Mouse (Mus musculus): Measurements from ENCODE around the gene Msln.

Msln gene

GRCm38 (mm10) chr17:25754241-25754640 is at the start of gene Msln:
Gene Msln, minus strand, starts transcription at chr17:25754378.
- DNase-seq = no peak

- DNase-seq = no peak
These were observed 48.8 kb upstream of the Msln start for GRCm38 (mm10) chr17:25802825-25803517.

- DNase-seq = peak; percentile 90
These were observed 46.9 kb upstream of the Msln start for GRCm38 (mm10) chr17:25801029-25801428.

- peak; percentile 85 for DNase-seq
These were observed 42.8 kb upstream of the Msln start, which contains the start of gene Metrn for GRCm38 (mm10) chr17:25796951-25797369. Gene Metrn, minus strand, starts transcription at chr17:25797136.

- no peak for DNase-seq
These were observed 42.1 kb upstream of the Msln start for GRCm38 (mm10) chr17:25796211-25796771.

DNA sequence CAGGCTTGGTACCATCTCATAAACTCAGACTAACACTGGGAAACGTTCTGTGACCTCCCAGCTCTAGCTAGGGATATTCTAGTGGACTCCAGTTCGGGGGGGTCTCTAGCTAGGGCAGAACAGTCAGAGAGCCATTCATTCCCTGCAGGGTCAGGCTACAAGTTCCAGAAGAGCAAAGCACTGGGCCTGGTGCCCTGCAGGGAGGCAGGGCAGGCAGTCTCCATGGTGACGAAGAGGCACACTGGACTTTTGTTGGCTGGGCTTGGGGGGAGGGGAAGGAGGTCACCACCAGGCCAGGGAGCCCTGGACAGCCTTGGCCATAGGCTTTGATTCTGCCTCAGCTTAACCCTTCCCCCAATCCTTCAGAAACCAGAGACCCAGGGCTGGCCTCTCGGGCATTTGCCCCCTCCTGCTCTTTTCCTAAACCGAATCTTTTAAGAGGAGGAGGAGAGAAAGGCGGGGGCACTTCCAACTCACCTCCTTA is 41.5 kb upstream of the Msln start, which contains the start of gene AC134908.4:
TSS of gene AC134908.4 (minus strand) at position 51 of the 484 bp plus-strand sequence.
- DNase-seq = peak; percentile 79

- no peak for DNase-seq
These were observed 40.8 kb upstream of the Msln start for GRCm38 (mm10) chr17:25794998-25795397.

GRCm38 (mm10) chr17:25794197-25794596 is 40.0 kb upstream of the Msln start:
- DNase-seq = no peak

DNA sequence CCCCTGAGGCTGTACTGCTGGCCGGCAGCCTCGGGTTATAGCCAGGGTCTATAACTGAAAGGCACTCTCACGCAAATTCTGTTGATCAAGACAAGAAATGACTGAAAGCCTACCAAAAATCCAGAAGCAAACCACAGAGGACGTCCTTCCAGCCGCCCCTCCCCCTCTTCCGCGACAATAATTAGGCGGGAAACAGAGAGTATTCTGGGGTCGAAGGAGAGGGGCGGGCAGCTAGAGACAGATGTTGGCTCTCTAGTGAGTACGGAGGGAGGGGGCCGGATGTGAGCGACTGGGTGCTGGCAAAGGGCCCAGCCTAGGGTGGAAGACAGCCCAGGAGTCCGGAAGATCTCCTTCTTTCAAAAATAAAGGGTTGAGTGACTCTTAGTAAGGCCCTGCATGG is 38.4 kb upstream of the Msln start, which contains the start of gene Fam173a:
TSS of gene Fam173a (minus strand) at position 287 of the 400 bp plus-strand sequence.
- DNase-seq = peak; percentile 82

GRCm38 (mm10) chr17:25791843-25792527 is 37.8 kb upstream of the Msln start:
- DNase-seq = peak; percentile 81

DNA sequence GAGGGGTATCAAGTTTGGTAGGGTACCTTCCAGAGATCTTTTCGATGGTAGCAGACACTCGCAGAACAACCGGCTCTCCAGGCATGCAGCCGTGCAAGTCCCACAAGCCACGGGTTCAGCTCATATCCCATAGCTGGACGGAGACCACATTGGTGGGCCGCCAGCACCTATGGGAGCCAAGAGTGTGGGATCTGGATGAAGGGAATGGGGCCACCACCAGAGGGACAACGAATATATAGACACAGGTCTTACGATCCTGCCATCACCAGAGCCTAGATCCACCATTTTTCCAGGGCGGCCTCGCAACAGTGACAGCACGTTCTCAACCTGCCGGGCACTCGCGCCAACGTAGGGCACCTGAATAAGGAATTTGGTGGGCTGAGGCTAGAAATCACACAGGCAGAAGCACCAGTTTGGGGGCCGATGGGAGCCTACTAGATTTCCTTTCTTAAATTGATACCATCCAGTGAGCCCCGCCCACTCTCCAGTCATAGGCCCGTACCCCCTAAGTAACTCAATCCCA is 37.2 kb upstream of the Msln start:
- DNase-seq = no peak

DNA sequence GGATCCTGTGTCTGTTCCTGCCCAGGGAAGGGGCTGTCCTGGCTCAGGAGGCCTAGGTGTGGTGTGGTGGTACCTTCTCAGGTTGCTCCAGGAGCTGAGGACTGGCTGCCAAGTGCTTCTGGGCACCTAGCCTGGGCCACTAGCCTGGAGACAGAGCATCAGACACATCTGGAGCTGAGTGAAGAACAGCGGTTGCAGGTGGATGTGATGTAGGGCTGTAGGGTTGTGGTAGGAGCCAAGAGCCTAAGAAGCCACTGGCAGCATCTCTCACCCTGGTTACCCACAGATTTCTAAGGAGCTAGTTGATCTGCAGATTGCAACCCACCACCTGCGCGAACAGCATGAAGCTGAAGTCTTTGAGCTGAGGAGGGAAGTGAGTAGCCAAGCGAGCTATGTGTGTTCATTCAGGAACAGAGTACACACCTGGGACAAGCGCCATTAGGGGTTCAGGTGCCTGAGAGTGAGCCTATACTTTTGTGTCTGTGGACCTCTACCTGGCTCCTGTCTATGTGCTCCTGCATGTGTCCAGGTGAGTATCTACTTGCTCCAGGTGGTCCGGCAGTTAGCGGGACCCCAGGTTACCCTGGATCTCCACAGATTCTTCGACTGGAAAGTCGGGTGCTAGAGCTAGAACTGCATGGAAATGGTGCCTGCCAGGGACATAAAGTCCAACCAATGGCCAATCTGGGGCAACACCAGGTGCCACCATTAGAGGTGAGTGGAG is 32.8 kb upstream of the Msln start:
- no peak for DNase-seq

GRCm38 (mm10) chr17:25786280-25786679 is 32.1 kb upstream of the Msln start, which contains the start of gene Ccdc78:
Gene Ccdc78, plus strand, starts transcription at chr17:25786580.
- DNase-seq = no peak

DNA sequence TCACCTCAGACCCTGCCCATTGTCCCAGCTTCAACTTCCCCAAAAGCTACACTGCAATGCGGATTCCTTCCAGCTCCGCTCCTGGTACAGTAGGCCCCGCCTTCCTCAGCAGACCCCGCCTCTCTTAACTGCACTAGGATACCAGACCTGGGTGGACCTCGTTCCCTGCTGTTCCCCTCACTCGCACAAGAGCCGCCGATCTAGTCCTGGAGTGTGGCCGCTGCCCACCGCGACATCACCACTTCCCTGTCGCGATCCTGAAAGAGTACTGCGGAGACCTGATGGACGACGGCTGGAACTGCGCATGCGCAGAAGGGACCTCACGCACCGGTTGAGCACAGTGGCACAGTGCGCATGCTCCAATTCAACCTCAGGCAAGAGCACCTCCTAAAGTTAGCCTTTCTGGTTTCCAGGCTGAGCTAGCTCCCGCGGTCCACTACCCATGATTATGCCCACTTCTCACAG is 31.1 kb upstream of the Msln start, which contains the start of gene Haghl:
TSS of gene Haghl (minus strand) at position 393 of the 465 bp plus-strand sequence.
- peak; percentile 98 for DNase-seq

- DNase-seq = no peak
These were observed 29.8 kb upstream of the Msln start for GRCm38 (mm10) chr17:25783861-25784574.

DNA sequence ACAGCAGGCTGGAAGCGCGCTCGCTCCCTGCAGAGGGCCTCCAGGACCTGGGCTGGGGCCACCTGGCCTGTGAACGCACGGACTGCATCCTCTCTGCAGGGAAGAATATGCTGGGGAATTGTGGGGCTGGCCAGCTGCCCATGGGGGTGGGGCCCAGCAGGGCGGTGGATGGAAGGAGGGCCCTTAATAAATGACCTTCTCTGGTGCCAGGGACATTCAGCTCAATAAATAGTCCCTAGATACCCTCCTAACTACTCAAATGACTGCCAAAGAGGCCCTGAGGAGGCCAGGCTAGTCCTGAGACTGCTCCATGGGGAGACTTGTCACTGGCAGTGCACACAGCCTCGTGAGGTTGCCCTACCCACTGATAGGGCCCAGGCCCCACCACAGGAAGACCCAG is 28.9 kb upstream of the Msln start:
- DNase-seq = peak; percentile 51

DNA sequence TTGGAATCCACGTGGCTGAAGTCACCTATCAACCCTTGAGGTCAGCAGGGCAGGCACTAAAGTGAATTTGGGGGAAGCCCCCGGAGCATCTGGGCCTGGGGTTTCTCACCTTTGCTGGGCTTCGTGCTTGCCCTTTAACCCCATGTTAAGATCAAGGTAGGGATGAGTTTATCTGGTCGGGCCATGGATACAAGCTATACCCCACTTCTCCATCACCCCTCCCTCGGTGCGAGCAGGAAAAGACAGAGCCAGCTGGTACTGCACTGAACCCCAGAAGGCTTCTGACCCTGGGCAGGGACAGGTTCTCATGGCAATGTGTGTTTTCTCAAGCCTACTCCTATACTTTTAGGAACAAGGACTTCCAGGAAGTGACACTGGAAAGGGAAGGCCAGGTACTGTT is 27.2 kb upstream of the Msln start:
- no peak for DNase-seq

DNA sequence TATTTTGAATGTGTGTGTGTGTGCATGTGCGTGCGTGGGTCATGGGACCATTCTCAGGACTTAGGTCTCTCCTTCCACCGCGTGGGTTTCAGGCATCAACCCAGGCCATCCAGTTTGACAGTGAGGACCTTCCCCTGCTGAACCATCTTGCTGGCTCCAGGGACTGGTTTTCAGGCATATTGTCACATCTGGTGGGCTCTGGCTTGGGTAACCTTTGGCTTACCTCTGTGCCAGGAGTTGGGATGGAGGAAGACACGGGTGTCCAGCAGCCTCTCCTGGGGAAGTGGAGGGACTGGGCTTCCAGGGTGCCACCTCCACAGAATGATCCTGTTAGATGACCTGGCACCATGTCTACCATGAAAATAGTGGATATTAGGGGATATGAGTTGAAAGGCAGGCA is 23.8 kb upstream of the Msln start:
- no peak for DNase-seq

- DNase-seq = peak; percentile 70
These were observed 21.3 kb upstream of the Msln start for GRCm38 (mm10) chr17:25775318-25776062.

DNA sequence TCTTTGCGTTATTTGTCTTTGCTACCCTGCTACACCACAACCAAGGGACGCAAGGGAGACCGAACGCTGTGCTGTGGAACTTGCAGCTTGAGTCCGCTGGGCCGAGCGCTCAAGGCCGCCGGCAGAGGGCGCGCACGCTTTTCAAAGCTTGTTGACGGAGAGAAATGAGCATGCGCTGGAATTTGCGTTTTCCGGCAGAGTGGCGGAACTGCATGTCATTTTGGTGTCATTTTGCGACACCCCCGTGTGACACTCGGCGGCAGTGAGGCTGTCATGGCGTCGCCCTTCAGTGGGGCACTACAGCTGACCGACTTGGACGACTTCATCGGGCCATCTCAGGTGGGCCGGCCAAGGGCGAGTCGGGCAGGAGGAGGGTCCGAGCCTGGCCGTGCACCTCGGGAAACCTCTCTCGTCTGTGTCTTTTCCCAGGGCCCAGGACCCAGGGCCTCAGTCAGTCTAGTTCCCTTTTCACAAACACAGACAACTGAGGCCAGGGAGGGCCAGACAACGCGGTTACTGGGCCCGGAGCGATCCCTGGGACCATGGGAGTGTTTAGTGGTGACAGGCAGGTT is 19.5 kb upstream of the Msln start, which contains the start of gene Narfl:
TSS of gene Narfl (plus strand) at position 228 of the 572 bp plus-strand sequence.
- DNase-seq = peak; percentile 98

Measured in kidney, adult 9 months (tissue).